Mouse (Mus musculus): ENCODE results near the gene Ccnl1. TPM values are rescaled to one million over a fixed set of nuclear protein-coding genes. Genes with fewer than 3 reads are reported as not detected.
A peak's percentile ranks its signal among the peaks of the same experiment; 100 is the strongest.

The Ccnl1 gene
- polyA plus RNA-seq, 2 experiments from 2014 or later, result 49.5 to 88.6 TPM

DNA sequence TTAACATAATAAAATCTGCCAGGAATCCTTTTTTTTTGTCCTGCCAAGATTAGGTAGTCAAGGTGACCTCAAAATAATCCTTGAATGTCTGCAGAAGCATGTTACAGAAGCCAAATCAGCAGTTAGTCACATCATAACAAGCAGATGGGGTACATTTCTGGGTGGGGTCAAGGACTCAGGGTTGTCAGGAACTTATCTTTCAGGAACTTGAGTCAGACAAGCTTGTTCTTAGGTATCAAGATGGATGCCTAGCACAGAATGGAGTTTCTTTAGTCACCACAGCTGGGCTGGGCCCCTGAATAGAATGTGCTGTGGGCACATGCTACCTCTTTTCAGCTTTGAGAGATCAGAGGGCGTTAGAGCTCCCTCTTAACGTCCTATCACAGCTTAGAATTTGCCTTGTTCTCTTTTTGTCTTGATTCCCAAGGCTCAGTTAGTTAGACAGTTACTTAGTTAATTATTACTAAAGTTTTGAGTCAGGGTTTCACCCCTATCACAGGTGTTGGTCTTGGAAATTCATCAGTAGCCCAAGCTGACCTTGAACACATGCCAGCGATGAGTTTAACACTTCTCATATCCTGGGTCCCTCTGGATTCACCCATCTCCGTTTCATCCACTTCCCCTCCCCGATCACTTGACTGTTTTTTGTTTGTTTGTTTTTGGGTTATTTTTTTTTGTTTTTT, 32.9 kb downstream of the Ccnl1 start:
- no peak for ATAC-seq

DNA sequence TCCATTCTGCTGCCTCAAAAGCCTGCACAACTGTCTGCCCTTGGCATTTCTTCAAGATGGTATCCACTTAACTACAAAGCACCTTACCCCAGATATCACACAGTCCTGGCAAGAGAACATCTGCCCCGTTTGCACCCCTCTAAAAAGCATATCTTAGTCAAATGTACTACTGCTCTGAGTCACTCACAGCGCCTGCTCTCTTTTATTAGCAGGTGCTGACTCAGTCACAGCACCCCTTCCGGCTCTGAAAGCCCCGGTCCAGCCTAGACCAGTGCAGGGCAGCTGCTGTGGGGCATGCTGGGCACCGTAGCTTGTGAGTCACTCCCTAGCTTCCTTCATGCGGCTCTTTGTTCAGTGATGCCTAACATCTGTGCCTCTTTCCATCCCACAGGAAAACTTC, 35.6 kb downstream of the Ccnl1 start:
- peak; percentile 96 for ATAC-seq

DNA sequence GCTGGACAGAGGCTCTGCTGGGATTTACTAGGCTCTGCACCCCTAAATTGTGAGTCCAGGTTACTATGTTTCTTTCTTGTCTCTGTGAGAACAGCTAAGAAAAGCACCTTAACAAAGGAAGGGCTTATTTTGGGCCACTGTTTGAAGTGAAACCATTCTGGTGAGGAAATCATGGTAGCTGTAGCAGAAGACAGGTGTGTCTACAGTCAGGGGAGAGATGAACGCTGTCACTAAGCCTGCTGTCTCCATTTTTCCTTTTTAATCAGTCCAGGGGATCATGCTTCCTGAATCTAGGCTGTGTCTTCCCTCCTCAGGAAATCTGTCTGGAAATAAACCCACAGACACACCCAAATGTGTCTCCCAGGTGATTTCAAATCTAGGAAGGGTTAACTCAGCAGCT, 36.4 kb downstream of the Ccnl1 start:
- no peak for ATAC-seq

DNA sequence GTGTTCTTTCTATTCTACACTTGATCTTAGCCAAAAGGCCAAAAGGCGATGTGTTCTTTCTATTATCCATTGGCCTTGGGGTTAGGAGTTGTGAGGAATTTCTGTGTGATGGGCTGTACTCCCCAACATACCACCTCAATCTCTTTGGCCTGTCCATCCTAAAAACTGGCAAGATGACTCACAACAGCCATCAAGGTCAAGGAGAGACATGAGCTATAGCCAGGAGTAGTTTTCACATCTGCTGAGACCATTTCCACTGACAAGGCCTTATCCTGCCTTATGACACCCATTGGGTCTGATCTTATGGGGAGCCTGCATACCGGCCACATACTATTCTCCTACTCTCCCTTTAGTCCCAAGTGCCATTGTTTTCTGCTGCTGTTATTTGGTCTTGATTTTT, 39.0 kb downstream of the Ccnl1 start:
- no peak for ATAC-seq

DNA sequence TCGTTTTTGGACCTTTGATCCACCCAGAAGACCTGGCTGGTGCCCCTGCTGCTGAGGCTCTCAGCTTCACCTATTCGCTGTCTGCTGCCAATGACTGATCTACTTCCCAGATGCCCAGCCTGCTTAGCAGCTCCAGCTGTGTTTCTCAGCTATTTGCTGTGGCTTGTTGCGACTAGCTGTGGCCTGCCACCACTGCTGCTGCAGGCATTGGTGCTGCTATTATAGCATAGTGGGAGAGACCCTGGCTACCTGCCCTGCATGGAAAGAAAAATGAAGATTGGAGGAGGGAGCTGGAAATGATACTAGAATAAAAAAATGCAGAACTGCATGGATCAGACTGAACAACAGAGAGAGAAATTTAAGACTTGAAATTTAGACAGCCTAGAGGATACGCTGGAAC, 45.1 kb downstream of the Ccnl1 start:
- ATAC-seq, result no peak

DNA sequence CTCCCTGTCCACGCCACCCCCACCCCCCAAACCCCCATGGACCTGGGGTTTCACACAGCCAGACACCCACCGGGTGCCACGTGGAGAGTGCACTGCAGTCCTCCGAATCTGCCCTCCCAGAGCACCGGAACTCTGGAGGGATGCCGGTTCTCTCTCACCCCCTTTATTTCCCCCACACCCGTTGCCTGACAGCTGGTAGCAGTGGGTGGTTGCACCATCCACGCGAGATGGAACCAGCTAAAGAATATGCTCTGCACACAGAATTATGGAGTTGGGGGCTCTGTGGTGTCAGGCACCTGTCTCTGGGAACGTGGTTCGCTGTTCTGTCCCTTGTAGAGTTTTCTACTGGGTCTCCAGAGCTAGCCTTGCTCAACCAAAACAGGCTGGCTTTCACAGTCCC, 45.8 kb downstream of the Ccnl1 start:
- ATAC-seq, result no peak

DNA sequence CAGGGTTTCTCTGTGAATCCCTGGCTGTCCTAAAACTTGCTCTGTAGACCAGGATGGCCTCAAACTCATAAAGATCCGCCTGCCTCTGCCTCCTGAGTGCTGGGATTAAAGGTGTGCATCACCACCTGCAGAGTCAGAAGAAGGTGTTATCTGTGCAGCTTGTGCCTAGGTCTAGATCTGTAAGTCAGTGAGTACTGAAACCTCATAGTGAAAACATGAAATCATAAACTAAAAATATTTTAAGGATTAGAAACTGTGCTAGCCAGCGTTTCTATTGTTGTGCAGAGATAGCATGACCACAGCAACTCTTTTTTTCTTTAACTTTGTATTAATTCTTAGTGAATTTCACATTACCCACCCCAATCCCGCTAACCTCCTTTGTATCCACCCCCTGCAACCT, 46.8 kb downstream of the Ccnl1 start:
- no peak for ATAC-seq

DNA sequence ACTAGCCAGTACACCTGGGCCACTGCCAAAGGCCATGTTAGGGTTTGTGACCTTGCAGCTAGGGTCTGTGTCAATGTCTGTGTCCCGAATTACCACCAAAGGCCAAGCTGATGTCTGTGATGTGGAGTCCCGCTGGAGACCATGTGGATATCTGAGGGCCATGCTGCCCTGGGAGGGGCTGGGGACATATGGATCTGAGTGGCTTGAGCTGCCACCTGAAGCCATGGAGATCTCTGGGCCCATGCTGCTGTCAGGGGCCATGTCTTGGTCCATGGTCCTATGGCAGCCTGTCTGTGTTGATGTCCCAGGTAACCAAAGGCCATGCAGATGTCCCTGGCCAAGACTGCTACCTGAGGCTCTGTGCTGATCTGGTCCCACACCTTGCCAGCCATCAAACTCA, 48.6 kb downstream of the Ccnl1 start:
- ATAC-seq, result no peak

DNA sequence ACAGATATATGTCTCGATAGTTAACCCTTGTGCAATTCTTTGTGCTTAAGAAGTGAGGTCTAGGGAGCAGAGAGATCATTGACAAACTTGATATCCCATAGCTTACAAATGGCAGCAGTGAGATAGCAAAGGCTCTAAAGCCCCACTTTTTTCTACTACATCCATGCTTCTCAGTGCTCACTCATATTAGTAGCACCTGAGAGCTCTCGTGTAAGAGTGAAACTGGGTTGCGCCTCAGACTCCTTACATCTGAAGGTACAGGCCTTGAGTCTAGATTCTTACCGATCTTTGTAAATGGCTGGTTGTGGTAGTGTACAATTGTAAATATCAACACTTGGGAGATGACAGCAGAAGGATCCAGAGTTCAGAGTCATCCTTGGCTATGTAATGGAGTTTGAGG, 50.5 kb downstream of the Ccnl1 start:
- ATAC-seq, result no peak

DNA sequence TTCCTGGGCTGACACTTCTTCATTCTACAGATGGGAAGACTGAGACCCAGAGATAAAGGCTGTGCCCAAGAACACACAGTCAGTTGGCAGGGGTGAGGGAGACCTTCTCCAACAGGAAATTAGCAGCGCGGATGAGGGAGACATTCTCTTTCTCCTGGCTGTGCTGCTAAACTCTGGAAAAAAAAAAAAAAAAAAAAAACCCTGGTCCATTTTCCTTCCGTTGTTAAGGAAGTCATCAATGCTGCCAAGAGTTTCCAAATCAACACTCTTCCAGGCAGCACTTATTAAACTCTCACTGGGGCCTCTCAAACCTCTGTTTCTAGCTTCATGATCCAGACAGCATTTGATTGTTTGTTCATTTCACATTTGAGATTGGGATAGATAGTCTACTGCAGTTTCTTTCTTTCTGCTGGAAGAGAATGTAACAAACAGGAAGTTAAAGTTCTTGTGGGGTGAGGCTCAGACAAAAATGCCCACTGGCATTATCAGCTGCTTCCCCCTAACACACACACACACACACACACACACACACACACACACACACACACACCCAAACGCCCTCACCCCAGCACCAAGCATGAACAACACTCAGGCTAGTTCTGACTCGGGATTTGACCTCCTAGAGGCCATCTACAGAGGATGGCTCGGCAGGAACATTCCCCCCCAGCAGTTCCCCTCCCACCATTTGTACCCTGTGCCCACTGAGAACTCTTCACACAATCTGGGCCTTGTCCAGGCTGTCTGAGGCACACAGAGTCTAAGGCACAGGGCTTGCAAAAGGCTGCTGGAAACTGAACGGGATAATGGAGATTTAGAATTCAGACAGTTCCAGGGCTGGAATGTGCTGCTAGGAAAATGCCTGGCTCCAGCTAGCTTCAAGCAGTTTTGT, 52.5 kb downstream of the Ccnl1 start:
- ATAC-seq, result no peak

DNA sequence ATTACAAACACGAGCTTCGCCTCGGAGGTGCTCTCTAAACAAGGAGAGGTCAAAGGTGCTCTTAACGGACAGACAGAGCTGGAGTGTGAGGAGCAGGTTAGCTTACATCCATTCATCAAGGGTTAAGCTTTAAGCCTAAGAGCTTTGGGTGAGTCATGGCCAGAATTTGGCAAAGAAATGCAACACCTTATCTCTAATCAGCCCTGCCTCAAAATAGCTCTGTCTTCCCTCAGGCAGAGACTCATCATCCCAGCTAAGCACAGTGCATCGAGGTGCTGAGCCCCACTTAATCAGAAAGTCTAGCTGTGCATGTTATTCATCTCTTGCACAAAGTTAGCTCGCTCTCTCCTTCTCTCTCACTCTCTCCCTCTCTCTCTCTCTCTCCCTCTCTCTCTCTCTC, 53.3 kb downstream of the Ccnl1 start:
- ATAC-seq, result no peak

DNA sequence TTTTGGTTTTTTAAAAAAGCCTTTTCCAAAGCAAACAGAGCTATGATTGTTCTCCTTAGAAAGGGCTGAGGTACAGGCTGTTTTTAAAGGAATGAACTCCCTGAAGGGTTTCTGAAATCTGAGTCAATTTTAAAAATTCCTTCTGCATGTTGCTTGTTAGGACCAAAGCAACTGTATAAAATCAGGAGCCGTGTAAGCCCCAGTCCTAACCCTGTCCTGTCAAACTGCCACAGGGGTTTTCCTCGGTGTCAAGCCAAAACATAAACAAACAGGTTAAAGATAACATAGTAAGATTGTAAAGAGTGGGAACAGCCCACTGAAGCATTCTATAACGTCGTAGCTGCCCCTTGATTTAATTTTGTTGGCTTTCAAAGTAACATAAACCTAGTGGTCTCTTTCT, 53.9 kb downstream of the Ccnl1 start:
- no peak for ATAC-seq

DNA sequence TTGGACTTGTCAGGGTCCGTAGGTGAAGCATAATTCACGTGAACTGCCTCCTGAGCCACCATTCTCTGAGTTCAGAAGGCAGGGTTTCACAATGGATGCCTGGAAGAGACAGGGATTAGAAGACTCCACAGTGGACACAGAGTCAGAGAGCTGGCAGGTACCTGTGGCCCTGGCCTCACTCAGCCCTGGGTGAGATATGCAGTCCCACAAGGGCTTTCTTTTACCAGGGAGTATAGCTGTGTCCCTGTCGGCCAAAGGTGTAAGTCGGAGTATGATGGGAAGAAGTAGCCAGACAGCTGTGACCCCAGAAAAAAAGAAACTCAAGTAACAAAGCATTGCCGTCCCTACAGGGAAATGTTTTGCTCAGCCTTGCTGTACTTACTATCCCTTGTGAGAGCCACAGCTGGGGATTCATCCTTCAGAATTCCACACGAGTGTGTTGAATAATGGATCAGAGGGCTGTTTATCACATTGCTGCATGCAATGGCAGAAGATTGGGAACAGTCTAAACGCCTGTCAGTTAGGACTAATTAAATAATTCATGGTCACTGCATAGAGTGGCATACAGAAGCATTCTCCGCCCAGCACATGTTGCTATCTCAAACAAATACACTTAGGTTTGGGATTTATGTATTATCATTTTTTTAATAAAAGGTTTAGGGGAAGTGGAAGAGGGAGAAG, 59.3 kb downstream of the Ccnl1 start:
- no peak for ATAC-seq

DNA sequence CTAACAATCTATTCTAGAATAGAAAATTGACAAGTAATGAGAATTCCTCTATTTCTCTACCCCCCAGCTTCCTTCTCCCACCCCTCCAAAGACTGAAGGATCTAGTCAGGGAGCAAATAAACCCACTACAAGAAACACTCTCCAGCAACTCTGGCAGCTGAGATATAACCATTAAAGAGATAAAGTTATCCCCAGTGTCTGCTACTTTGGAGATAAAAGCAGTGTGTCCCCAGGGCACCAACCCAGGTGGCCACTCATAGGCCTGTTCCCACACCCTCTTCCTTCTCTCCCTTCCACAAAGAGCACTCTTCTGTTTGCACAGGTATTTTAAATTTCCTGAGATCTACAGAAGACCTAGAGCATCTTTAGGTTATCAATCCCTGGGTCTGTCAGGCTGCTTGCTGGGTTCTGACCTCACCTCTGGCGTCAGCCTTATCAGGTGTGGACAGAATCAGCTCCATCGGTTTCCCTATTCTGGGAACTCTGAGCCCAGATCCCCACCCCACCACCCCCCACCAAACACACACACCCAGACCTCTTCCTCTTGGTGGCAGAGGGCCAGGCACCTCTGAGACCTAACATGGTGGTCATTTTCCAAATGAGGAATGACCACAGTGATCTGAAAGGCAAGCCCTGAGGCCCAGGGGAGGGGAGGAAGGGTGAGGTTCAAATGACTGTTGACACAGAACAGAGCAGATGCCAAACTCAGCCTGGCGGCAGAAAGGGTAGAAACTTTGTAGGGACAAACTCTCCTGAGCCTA, 60.6 kb downstream of the Ccnl1 start:
- no peak for ATAC-seq

Measured in CD4-positive, CD25-positive, alpha-beta regulatory T cell, adult 4 months (primary cell).